Mouse (Mus musculus) embryonic facial prominence, embryonic 14.5 days (tissue): ENCODE measurements at regions not wholly inside any gene's neighbourhood (a gene's known extent, or its start where the extent isn't known, plus 50 kb on each side); places are given as distances from the start of the nearest gene placed in this dataset.
"Not testable (repeated sequence)": the region's sequence is repeated elsewhere in the genome, so short reads cannot be mapped to it uniquely, and the experiment has no call there.

ENCODE experiments used
- ATAC-seq: fragments of 200-750 bp; cut with Nextera tagmentation; 2 replicates; pipeline ENCODE4 v1.8.0; 2017; ENCODE audit warnings: low read depth, moderate number of reproducible peaks, moderate TSS enrichment
- DNase-seq: peaks from one replicate; pipeline ENCODE4 v3.0.0-alpha.2; 2015; ENCODE audit warnings: low spot score
- H3K27ac ChIP-seq: fragments of 300-500 bp; sonication (generic); replicated peaks from 2 replicates; pipeline ENCODE4 v1.5.1; 2014; ENCODE audit warnings: low read depth, mild to moderate bottlenecking, low read length, moderate library complexity
- H3K27me3 ChIP-seq: fragments of 300-500 bp; sonication (generic); replicated peaks from 2 replicates; pipeline ENCODE4 v1.6.1; 2014; ENCODE audit warnings: low read length; ENCODE audit not compliant: control insufficient read depth, insufficient read depth
- H3K36me3 ChIP-seq: fragments of 300-500 bp; sonication (generic); 2 replicates; pipeline ENCODE4 v1.6.1; 2014; ENCODE audit warnings: low read length, mixed read lengths; ENCODE audit not compliant: control insufficient read depth, insufficient read depth
- H3K4me1 ChIP-seq: fragments of 300-500 bp; sonication (generic); 2 replicates; pipeline ENCODE4 v1.6.1; 2014; ENCODE audit warnings: antibody characterized with exemption, low read length; ENCODE audit not compliant: control insufficient read depth, insufficient read depth
- H3K4me2 ChIP-seq: fragments of 300-500 bp; sonication (generic); 2 replicates; pipeline ENCODE4 v1.6.1; 2014; ENCODE audit warnings: low read depth, mild to moderate bottlenecking, low read length, moderate library complexity, mixed read lengths
- H3K4me3 ChIP-seq: fragments of 300-500 bp; sonication (generic); 2 replicates; pipeline ENCODE4 v1.5.1; 2014; ENCODE audit warnings: low read depth, mild to moderate bottlenecking, low read length
- H3K9ac ChIP-seq: fragments of 300-500 bp; sonication (generic); 2 replicates; pipeline ENCODE4 v1.6.1; 2014; ENCODE audit warnings: low read depth, mild to moderate bottlenecking, low read length, moderate library complexity, mixed read lengths
- H3K9me3 ChIP-seq: fragments of 300-500 bp; sonication (generic); 2 replicates; pipeline ENCODE4 v1.6.1; 2016; ENCODE audit warnings: low read length; ENCODE audit not compliant: control insufficient read depth
- WGBS: fragments of 180-500 bp; shearing (Covaris S2); extraction: QIAGEN DNeasy Blood & Tissue Kit; methylation state at CpG from one replicate; pipeline ENCODE4 v1.1.7; 2014; 5-methylcytosine and 5-hydroxymethylcytosine counted together

DNA sequence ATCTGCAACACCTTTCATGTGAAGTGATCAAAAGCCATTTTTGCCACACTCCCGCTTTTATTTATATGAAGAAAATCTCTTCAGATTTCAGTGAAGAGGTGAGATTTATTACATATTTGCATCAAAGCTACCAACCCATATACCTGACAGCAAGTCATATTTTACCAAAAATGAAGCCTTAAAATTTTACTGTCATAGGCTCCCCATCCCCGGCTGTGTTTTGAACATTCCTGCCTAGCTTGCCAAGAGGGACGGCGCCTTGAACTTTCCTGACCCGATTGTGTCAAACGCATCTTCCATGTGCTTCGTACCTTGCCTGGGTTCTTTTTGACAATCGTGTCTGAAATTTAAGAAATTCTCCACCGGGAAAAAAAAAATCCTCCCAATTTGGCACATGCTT, 173.3 kb upstream of the Six2 start:
- ATAC-seq (no peak), DNase-seq (no peak)
- Histone ChIP-seq H3K4me1 (peaks cover 7% of the 10 kb centered on the region), H3K4me2 (no peak overlapping the region), H3K27me3 (no peaks in the 10 kb centered on the region), H3K4me3 (no peak overlapping the region), H3K27ac (no peak overlapping the region), H3K36me3 (no peaks in the 10 kb centered on the region), H3K9ac (no peak overlapping the region), H3K9me3 (no peaks in the 10 kb centered on the region)
- WGBS, result 41% methylated on average over 9 of the region's 9 CpGs

DNA sequence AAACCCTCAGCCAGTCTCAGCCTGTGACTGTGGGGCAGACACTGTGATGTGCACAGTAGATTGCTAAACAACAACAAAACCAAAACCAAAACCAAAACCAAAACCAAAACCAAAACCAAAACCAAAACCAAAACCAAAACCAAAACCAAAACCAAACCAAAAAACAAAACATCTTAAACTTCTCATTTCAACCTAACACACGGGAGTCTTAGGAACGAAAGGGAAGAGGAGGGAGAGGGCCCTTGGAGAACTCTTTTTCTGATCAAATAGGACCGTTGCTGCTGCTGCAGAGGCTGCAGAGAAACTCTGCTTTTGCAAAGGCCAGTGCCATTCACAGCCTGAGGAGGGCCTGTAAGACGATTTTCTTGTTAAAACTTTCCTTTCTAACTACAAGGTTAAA, 172.7 kb upstream of the Six2 start:
- DNase-seq (no peak), ATAC-seq (no peak)
- Histone ChIP-seq H3K9ac (no peak overlapping the region), H3K9me3 (no peaks in the 10 kb centered on the region), H3K4me1 (peaks cover 7% of the 10 kb centered on the region), H3K4me2 (no peak overlapping the region), H3K27ac (no peak overlapping the region), H3K4me3 (no peak overlapping the region), H3K27me3 (no peaks in the 10 kb centered on the region), H3K36me3 (no peaks in the 10 kb centered on the region)
- 32% methylated on average over 4 of the region's 4 CpGs for WGBS

DNA sequence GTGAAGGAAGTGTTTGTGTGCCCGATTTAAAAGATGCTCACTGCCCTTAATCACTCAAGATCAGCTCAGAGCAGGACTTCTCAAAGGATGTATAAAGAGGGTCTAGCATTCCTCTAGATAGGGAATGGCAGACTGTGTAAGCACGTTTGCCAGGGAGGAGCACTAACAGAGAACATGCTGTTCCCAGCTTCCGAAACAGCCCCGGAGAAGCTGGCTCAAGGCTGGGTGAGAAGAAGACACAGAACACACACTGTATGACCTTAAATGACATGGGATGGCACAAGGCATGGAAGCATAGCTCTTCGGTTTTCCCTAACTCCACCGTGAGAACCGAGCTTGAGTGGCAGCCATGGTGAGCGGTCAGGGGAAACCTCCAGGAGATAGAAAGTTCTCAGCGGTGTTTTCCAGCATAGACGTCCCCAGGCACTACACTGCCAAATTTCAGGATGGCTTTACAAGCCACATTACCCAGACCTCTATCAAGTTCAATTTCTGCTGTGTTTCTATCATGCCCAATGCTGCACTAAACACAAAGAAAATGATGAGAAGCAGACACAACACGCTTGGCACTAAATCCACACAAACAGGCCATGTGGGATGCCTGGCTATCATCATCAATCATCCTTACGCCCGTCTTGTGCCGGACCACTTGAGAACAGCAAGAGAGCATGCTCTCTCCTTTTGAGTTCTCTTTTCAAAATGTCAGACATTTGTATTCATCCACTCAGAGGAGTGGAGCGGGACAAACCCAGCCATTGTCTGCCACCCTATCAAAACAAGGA, 172.0 kb upstream of the Six2 start:
- 74% methylated on average over 15 of the region's 15 CpGs for whole genome bisulfite sequencing
- DNase-seq, result peak; percentile 13

DNA sequence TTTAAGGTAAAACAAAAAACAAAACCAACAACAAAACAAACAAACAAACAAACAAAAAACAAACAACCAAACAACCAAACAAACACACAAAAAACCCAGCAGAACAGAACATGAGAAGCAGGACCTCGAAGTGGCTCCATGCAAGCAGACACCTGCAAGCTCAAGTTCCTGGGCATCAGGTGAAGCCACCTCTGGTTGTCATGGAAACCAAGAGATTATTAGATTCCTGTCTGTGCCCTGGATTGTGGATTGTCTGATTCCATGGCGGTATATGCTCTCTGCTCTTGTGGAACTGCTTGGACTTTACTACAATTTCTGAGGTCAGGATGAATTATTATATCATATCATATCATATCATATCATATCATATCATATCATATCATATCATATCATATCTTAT, 170.4 kb upstream of the Six2 start:
- no peak overlapping the region for H3K4me3 ChIP-seq
- peaks cover 7% of the 10 kb centered on the region for H3K4me1 ChIP-seq
- H3K27ac ChIP-seq, result no peak overlapping the region
- ATAC-seq (peak; percentile 45; the same call in 1 of the 2 replicates), DNase-seq (peak; percentile 11)
- no peaks in the 10 kb centered on the region for H3K9me3 ChIP-seq
- H3K9ac ChIP-seq, result no peak overlapping the region
- no peaks in the 10 kb centered on the region for H3K36me3 ChIP-seq
- H3K4me2 ChIP-seq, result peak overlapping the region; percentile 50
- no peaks in the 10 kb centered on the region for H3K27me3 ChIP-seq
- WGBS, result 78% methylated on average over 2 of the region's 2 CpGs

More for the DNA sequence above, 172.0 kb upstream of the Six2 start:
- Histone ChIP-seq H3K27me3 (no peaks in the 10 kb centered on the region), H3K4me2 (no peak overlapping the region), H3K4me1 (peaks cover 7% of the 10 kb centered on the region), H3K4me3 (no peak overlapping the region), H3K36me3 (no peaks in the 10 kb centered on the region), H3K9me3 (no peaks in the 10 kb centered on the region), H3K9ac (no peak overlapping the region), H3K27ac (no peak overlapping the region)
- no peak for ATAC-seq

DNA sequence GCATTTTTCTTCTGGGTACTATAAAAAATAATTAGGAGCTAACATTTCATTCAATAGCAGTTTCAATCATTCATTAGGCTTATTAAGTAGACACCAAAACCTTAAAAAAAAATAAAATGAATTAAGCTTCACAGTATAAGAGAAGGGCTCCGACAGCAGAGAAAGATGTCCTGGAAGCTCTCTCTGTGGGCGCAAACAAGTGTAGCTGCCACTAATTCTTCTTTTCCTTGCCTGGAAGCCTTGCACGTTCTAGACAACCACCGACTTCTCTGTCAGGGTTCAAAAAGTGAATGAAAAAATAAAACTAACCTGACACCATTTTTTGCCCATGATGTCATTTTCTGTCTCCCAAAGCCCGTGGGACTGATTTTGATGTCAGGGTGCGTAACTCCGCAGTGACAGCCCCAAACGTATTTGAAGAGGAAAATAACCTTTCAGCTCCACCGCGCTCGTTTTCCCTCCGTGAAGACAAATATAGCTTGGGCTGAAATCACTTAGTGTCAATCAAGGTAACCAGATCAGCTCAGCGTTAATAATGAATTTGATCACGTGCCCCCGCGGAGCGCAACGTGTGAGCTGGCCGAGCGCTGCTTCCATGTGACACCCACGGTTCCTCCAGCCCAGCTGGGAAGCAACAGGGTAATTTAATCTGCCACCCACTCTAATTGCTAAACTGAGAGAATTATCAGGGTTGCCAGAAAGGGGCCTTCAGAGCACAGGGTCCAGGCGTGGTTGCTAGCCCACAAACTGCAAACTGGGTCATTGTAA, 169.8 kb upstream of the Six2 start:
- Histone ChIP-seq H3K36me3 (no peaks in the 10 kb centered on the region), H3K4me3 (0 out of 2 replicates have a peak overlapping the region, but pooled peaks have one; percentile 16), H3K27me3 (no peaks in the 10 kb centered on the region), H3K4me2 (peak overlapping the region; percentile 50), H3K9me3 (no peaks in the 10 kb centered on the region), H3K9ac (no peak overlapping the region), H3K27ac (no peak overlapping the region), H3K4me1 (peaks cover 7% of the 10 kb centered on the region)
- WGBS, result 13% methylated on average over 22 of the region's 22 CpGs
- peak; percentile 89 for DNase-seq
- peak; percentile 92 for ATAC-seq

DNA sequence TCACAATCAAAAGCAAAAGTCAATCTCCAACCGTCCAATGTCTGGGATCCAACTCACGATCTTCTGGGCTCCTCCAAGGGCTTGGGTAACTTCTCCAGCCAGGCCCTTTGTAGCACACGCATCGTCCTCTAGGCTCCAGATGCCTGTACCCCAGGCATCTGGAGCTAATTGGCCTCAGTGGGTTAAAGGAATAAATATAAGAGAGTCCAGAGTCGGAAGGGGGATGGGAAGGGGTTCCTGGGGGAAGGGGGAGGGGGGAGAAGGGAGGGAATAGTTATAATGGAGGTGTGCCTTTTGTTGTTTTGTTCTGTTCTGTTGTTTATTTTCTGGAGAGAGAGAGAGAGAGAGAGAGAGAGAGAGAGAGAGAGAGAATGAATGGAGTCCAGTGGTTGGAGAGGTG, 168.8 kb upstream of the Six2 start:
- H3K36me3 ChIP-seq, H3K27ac ChIP-seq, H3K9me3 ChIP-seq, H3K4me2 ChIP-seq, H3K27me3 ChIP-seq, H3K4me3 ChIP-seq, H3K9ac ChIP-seq, ATAC-seq, DNase-seq, H3K4me1 ChIP-seq: not testable (repeated sequence)
- 11% methylated on average over 3 of the region's 5 CpGs for WGBS

DNA sequence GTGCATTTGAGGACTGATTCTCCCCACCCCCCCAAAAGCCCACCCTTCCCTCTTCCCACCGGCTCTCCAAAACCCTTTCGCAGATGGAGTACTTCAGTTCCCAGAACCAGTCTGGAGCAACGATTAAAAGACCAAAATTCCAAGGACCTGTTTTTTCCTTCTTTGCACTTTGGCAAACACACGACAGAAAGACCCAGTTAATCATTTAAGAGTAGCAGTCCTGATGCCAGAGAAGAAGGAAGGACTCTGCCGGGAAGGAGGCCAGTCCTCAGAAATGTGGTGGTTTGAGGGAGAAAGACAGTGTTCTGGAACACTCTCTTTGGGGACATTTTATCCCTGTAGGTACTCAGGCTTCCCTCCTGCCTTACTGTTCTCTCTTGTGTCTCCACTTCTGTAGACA, 165.1 kb upstream of the Six2 start:
- Histone ChIP-seq H3K36me3 (no peaks in the 10 kb centered on the region), H3K9me3 (no peaks in the 10 kb centered on the region), H3K4me2 (no peak overlapping the region), H3K27ac (no peak overlapping the region), H3K4me1 (peaks cover 9% of the 10 kb centered on the region), H3K27me3 (no peaks in the 10 kb centered on the region), H3K9ac (no peak overlapping the region), H3K4me3 (no peak overlapping the region)
- DNase-seq, result no peak
- no peak for ATAC-seq
- 72% methylated on average over 5 of the region's 5 CpGs for WGBS

DNA sequence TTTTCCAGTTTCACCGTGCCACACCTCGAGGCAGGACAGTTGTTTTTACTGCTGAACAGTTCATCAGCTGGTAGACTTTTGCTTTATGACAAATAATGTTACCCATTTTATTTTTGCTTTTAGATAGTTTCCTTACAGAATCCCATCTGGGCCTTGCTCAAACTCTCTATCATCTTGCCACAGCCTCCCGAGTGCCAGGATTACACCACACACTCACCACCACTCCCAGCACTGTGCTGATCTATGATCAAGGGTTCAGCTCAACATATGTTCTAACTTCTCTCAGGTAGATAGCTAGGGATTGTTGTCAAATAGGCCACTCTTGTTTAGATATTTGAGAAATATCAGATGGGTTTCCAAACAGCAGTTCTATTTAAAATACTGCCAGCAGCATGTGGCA, 160.5 kb upstream of the Six2 start:
- DNase-seq (no peak), ATAC-seq (no peak)
- Histone ChIP-seq H3K27me3 (no peaks in the 10 kb centered on the region), H3K9ac (no peak overlapping the region), H3K36me3 (no peaks in the 10 kb centered on the region), H3K4me1 (peaks cover 9% of the 10 kb centered on the region; the same call in 1 of the 2 replicates), H3K9me3 (no peaks in the 10 kb centered on the region), H3K4me3 (no peak overlapping the region), H3K27ac (no peak overlapping the region), H3K4me2 (no peak overlapping the region)
- WGBS, result 81% methylated on average over 3 of the region's 3 CpGs
